Mouse (Mus musculus) thymus, postnatal 36 days (tissue): ENCODE data around the gene Ssbp4.

Source experiments
- DNase-seq, 2 experiments: peaks; one replicate each; pipeline ENCODE4 v3.0.0; 2022; ENCODE audit warnings: mixed read lengths in 2 of 2

Gene Ssbp4

DNA sequence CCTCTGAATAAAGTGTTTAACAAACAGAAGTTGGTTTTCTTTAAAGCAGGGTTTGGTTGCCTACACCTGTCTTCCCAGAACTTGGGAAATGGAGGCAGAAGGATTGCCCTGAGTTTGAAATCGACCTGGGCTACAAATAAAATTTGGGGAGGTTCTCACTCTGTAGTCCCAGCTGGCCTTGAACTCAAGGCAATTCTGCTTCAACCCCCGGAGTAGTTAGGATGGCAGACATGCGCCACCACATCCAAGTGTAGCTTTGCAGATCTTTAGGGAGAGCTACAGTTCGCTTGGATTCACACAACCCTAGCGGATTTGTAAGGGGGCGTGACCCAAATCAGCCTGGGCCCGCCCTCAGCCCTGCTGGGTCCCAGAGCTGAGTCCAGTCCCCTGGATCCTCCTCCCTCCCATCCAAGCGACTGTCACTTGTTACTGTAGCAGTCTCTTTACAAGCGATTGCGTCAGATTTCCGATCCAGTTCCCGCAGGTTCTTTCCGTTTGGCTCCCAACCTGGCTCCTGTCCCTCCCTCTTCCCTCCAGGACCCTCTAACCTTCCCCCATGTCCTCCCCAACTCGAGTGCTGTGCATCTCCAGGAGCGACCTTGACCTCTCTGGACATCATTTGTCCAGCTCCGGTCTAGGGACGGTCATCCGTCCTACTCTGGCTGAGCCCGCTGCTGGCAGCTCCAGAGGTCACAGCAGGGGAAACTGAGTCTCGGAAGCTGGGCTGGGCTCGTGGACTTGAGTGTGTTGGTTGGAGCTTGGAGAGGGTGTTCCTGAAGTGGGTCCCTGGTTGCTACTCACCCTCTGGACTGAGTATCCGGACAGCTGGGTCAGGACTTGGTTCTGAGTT is 22.1 kb upstream of the Ssbp4 start:
- peak in 1 of 2 experiments; percentile 37 for DNase-seq

DNA sequence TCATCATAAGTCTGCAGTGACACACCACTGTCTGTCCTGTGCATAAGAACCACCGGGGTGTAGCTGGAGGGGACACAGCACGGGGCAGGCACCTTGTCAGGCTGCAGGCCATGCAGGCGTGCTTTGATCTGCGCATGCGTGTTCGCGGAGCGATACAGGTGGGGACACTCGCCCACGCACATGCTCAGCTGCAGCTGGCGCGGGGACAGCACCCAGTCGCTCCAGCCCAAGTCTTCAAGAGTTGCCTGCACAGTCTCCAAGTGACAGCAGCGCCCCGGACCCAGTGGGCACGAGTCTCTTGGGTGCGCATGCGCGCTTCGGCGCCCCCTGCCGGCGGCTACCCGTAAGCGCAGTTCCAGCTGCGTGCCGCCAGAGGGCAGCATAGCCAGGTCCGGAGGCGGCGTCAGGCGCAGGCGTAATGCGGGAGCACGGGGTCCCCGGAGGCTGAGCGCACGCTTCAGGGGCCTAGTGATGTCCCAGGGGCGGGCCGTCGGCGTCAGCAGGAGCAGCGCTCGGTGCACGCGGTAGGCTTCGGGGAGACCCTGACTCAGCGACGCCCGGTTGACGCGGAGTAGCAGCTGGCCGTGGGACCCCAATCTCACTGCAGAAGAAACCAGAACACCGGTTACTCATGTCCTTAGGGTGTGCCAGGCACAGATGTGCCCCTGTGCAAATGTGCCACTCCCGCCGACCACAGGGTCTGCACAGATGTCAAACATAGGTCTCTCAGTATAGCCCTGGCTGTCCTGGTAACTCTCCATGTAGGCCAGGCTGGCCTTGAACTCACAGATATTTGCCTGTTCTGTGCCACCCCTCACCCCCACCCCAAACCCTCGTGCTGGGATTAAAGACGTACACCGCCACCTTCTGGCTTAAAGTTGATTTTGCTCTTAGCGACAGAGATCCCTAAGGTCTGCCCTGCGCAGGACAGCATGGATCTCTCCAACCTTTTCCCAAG is 21.2 kb upstream of the Ssbp4 start:
- peak; percentile 92 to 94 for DNase-seq

DNA sequence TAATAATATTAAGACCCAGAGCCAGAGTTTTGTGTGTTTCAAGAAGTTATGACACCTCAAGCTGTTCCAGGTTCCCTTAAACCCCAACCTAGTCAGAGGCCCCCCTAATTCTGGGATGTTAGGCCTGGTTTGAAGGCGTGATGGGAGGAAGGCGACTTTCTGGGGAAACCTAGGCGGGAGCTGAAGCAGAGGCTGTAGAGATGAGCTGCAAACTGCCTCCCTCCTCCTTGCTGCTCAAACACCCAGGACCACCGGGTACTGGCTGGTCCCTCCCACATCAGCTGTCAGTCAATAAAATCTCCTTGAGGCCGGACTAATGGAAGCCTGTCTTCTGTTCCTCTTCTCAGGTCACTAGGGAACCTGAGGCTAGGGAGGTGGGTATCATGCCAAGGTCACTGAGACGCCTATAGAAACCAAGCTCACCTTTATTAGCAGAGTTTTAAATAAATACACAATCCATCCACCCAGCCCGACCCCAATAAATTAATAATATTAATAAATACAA is 20.4 kb upstream of the Ssbp4 start:
- DNase-seq = no peak

DNA sequence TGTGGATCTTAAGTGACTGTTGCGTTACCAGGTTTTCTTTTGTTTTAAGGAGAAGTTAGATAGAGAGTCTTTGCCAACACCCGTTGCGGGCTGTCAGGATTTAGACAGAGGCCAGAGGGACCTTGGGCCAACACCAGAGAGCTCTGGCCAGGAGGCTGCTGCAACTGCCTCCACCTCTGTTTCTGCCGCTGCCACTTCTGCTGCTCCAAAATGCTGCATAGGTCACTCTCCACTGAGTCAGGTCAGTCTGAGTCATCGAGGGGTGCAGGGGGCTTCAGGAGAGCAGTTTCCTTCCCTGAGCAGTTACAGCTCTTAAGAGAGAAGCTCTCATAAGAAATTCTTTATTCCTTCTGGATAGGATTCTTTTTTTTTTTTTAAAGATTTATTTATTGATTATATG is 18.4 kb upstream of the Ssbp4 start:
- DNase-seq = no peak

DNA sequence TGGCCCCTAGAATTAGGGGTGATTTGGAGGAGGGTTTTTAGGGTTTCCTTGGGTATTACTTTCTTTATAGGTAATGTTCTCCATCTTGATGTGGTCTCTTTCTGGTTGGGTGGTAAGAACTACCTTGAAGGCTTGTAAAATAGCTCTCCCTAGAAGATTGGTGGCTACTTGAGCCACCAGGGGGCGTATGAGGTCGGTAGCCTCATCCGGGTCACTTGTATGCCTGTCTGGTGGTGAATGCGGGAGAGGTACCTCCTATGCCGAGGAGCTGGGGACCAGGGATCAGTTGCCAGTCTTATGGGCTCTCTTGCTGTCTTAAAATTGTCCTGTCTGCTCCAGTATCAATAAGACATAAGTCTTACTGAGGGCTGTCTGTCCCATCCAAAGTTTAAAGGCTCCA is 16.4 kb upstream of the Ssbp4 start:
- DNase-seq = peak; percentile 50 to 55

DNA sequence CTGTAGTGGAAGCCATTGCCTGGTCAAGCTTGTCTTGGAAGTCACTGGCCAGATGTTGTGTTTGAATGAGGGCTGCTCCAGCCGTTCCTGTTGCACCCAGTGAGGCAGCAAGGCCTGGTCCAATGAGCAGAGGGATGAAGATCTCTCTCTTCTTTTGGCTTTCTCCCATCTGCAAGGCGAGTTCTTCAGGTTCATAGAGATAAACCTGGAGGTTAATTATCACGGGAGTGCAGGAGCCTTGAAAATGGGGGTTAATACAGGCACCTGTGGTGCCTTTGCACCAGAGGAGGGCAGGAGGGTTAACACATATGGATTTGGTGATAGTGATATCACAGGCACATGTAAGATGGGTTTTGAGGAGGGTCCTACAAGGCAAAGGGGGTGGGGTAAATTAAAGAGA is 13.5 kb upstream of the Ssbp4 start:
- DNase-seq = no peak

DNA sequence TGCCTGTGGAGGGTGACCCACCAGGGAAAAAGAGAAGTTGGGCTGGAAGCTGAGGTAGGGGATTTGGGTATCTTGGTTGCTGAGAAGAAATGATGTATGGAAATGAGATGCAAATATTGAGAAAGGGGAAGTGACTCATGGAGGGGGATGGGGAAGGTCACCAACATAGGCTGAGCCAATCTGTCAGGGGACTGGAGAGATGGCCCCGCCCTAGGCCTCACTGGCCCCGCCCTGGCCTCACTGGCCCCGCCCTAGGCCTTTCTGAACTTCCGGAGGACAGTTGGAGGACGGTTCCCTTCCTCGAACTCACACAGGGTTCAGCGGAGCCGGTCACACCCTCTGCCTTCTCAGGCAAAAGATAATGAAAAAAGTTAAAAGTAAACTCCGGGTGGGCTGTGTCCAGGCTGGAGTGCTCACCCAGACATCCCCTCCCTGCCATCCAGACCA is 10.2 kb upstream of the Ssbp4 start:
- DNase-seq = peak; percentile 41 to 50

DNA sequence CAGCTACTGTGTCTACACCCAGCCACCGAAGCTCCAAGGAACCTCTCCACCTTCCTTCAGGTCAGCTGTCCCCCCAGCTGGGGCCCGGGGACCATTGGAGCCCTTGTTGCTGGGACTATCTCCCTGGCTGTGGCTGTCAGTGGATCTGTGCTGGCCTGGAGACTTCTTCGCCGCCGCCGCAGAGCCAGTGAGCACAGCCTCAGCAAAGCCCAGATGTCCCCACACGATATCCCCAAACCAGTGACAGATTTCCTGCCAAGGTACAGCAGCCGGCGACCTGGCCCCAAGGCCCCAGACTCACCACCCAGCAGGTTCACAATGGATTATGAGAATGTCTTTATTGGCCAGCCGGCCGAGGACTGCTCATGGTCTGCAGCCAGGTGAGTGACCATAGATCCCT is 9.3 kb upstream of the Ssbp4 start:
- peak in 1 of 2 experiments; percentile 4 for DNase-seq

DNA sequence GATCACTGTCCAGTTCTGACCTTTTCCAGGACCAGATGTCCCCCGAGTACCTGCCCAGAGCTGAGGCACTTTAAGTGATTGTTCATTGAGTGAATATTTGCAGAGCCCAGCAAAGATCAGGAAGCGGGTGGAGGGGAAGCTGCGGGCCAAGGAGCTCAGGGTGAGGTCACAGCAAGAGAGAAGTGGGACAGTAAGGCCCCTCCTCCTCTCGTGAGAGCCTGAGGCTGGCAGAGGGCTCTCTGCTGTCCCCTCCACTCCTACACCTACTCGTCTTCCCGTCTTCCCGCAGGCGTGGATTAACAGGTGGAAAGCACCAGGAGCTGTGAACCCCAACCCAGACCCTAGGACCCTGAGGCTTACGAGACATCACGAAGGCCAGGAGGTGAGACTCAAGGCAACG is 8.0 kb upstream of the Ssbp4 start:
- DNase-seq = peak in 1 of 2 experiments; percentile 7

DNA sequence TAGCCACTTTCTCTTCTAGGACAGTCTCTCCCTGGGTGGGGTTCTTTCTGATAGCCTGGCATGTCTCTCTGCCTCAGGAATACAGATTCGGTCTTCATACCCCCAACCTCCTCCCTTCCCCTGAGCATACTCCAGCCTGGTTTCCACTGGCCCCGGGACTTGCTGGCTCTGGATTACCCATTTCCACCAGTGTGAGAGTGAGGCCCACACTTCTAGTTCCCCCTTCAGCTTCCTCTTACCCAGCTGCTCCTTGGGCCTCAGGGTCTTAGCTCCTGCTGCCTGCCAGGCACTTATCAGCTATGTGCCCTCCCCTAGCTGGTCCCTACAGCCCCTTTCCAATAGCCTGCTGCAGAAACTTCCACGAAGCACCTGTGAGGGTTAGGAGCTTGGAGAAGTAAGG is 7.2 kb upstream of the Ssbp4 start, which contains the start of gene Lrrc25:
TSS of gene Lrrc25 (plus strand) at position 262 of the 400 bp plus-strand sequence.
- DNase-seq = peak in 1 of 2 experiments; percentile 3

DNA sequence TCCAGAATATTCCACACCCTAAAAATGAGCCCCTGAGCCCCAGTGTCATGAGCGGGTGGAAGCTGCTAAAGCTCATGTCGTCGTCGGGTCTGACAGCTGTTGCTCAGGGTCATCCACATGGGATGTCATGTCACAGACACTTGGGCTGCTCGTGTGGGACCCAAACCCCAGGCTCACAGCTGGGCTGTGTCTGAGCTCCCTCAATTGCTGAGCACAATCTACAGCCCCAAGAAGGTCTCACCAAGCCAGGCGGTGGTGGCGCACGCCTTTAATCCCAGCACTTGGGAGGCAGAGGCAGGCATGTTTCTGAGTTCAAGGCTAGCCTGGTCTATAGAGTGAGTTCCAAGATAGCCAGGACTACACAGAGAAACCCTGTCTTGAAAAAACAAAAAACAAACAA is 6.6 kb upstream of the Ssbp4 start:
- peak in 1 of 2 experiments; percentile 5 for DNase-seq

DNA sequence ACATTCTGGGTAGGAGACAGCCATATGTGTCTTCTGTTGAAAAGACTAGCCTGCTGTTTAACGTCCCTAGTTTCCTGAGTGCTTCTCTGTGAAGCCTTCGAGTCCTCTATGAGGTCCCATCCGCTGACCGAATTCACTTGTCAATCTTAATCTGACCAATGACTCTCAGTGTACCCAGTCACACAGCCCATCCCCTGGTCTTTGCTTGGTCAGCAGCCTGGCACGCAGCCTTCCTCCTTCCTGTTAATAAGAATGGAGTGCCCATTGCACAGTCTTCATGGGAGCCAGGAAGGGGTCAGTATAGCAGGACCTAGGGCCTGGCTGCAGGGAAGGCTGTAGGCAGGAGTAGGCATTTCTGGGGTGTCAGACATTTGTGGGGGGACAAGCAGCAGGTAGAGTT is 5.8 kb upstream of the Ssbp4 start:
- DNase-seq = peak in 1 of 2 experiments; percentile 2

DNA sequence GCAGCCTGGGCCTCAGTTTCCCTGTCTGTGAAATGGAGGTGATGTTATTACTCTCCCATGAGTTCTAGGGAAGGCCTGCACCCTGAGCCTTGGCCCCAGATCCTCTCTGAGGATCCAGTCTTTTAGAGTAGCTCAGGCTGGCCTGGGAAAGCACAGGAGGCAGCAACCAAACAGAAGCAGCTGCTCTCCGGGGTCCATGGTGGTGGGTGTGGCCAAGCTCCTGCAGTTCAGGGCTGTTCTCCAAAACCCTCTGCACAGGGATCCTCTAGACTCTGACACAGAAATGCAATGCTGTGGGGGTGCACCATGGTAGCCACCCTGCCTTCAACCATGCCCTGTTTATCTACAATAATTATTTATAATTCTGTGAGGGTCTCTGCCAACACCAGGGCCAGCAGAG is 5.1 kb upstream of the Ssbp4 start:
- peak in 1 of 2 experiments; percentile 4 for DNase-seq

DNA sequence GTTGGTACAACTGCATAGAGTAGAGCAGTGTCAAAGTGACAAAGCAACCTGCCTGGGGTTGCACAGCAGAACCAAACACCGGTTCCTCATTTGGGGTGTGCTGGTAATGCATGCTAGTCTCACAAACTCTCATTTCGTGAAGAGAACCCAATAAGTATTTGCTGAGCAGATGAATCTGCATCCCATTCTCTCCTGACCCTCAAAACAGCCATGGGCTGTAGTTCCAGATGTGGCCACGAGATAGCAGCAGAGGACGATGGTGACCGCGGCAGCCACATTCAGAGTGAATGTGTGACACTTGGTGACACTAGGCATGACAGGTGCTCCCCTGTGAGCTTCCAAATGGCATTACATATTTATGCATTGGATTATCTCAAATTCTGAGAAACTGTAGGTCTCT is 3.2 kb upstream of the Ssbp4 start:
- DNase-seq = peak; percentile 89 to 93

DNA sequence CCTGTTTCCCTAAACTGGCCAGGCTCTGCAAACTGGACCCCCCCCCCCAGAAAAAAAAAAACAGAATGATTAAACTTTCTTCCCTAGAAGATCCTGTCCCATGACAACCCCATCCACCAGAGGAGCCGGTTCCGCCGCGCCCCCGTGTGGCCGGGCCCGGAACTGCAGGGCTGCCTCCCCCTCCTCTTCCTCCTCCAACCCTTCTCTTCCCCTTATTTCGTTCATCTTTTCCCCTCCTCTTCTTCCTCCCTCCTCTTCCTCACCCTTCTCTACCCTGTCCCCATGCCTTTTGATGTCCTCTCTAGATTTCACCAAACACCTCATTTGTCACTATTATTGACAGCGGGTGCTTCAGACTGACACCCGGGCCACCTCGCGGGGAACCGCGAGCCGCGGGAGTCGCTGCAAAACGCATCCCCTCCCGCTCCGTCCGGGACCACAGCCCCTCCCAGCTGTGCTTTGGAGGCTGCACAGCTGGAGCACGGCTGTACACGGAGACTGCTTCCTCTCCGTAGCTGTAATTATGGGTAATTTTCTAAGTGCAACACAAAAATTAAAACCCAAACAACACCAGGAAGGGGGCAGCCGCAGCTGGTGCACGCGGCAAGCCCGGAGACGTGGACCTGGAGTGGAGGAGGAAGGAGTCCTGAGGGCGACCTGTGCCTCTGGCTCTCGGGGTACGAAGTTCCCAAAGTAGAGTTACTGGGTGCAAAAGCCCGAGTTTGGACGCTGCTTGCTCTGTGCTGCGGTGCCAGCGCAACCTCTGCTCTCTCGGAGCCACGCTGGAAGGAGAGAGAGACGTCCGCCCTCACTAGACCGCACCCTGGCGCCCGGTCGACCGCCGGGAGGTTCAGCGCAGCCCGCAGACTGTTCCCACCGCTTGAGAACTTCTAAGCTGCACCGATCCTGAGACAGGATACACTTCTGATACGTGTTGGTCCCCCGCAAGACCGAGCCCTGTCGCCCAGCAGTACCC is 2.4 kb upstream of the Ssbp4 start:
- DNase-seq = peak; percentile 88 to 91

DNA sequence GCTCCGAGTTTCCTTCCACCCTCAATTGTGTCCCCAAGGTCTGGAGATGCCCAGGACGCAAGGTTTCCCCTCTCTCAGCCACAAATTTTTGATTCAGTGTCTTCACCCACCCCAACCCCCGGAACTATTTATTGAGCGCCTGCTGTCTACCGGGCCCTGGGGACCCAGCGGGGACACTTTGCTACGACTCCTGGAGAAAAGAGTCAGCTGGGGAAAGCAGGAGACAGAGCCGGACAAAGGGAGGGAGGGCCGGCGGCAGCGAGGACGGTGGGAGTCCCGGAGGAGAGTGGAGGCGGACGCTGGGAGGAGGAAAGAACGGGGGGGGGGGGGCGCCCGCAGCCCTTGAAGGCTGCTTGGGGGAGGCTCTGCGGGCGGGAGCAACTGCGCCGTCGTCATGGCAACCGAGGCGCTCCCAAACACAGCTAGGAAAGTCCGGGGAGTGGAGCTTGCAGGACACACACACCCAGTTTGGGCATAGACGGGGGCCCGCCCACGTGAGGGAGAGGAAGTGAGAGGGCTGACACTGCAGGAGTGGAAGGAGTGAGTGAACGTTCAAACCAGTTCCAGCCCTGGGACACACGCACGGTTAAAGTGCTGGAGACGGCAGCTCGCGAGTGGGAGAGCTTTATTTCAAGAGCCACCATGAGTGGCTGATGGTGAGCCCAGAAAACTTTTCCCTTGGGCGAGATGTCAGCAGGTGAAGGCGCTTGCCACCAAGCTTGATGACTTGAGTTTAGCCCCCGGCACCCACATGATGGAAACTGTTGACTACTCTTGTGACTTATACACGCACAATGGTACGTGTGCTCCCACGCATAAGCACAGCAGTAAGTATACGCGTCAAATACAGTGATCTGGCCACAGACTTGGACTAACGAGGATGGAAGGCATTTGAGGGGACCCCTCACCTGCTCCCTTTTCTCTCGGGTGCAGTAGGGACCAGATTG is 1.4 kb upstream of the Ssbp4 start:
- peak; percentile 77 to 88 for DNase-seq

DNA sequence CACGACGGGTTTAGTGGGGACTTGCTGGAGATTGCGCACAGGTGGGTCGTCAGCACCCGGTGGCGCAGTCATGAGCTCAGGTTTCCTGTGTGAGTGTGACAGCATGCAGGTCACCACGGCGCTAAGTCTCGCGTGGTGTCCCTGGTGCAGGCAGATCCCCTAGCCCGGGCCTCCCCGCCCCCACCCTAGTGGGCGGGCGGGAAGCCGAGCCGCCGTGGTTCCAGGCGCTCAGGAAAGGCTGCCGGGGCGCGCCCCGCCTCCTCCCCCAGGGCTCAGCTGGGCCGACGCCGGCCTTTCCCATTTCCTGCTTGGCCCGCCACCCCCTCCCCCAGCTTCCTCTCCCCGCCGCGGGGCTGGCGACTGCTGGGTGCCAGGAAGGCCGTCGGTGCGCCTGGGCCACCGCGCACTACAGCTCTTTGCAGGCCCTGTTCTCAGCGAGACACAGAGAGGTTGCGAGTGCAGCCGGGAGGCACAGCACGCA is 736 bp upstream of the Ssbp4 start:
- DNase-seq = peak; percentile 84 to 92

DNA sequence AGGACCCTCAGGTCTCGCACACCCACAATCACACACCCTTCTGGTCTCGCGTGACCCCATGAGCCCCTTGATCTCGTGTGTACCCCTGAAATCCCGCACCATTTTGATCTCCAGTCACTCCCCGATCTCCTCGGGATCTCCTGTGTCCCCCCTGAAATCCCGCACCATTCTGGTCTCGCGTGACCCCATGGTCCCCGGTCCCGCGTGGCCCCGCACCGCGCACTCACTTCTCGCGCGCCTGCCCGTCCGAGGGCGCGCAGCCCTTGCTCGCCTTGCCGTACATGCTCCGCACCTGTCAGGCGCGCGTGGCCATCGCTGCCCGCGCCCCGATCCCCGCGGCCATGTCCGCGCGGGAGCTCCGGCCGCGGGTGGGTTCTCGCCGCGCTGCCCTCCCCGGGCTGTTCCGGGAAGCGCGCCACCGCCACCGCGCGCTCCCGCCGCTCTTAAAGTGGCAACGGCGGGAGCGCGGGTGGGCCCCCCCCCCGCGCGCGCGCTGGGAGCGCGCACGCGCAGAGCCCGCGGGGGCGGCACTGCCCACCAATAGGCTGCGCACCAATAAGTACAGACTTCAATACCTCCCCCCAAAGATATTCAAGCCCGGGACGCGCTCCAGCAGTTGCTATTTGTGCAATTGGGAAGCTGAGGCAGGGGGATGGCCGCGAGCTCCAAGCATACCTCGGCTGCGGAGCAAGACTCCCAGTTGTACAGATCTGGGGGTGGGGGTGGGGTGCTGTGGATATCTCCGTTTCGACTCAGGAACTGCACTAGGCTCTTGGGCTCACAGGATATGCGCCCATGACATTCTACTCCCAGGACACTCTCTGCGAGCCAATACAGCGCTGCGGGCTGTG is 549 bp downstream of the Ssbp4 start:
- DNase-seq = peak; percentile 53 to 64

DNA sequence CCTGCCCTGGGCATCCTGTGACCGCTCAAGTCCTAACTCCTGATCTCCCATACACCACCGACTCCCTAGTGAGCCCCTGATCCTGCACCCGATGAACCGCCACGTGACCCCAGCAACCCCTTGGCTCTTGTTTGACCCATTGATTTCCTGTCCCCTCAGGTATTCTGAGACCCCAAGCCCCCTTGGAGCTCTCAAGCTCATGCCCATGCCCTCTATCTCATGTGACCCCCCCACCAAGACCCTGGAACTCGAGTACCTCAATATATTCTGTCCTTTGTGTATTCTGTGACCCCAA is 1.1 kb downstream of the Ssbp4 start:
- DNase-seq = peak in 1 of 2 experiments; percentile 40
